Mouse (Mus musculus) gastrocnemius, adult 2 months (tissue): ENCODE data around the gene Map6. TPM values are rescaled to one million over a fixed set of nuclear protein-coding genes. Genes with fewer than 3 reads are reported as not detected.

Experiments
- DNase-seq: peaks from one replicate; pipeline ENCODE4 v3.0.0; 2022
- H3K27ac ChIP-seq: fragments of 200-600 bp; 2 replicates; pipeline ENCODE4 v1.8.1; 2022; ENCODE audit warnings: mild to moderate bottlenecking
- H3K4me3 ChIP-seq: fragments of 200-600 bp; 2 replicates; pipeline ENCODE4 v1.8.1; 2022; ENCODE audit warnings: mild to moderate bottlenecking, moderate library complexity
- CTCF ChIP-seq: fragments of 200-600 bp; IDR thresholded peaks from 2 replicates; pipeline ENCODE4 v1.8.1; 2022; ENCODE audit warnings: antibody characterized with exemption, mild to moderate bottlenecking, moderate library complexity
- intact Hi-C: fragments of 180-260 bp; cut with DNase I; formaldehyde crosslinking; loops from one replicate; pipeline ENCODE4 v1.15.1; 2025
- total RNA-seq, 2 experiments: library from RNA; stranded (reverse); gene quantifications; 2 replicates each; pipeline ENCODE4 v1.2.3; 2021

Gene Map6
- total RNA-seq, 2 experiments from 2014 or later, result 2.6 to 5.2 TPM

DNA sequence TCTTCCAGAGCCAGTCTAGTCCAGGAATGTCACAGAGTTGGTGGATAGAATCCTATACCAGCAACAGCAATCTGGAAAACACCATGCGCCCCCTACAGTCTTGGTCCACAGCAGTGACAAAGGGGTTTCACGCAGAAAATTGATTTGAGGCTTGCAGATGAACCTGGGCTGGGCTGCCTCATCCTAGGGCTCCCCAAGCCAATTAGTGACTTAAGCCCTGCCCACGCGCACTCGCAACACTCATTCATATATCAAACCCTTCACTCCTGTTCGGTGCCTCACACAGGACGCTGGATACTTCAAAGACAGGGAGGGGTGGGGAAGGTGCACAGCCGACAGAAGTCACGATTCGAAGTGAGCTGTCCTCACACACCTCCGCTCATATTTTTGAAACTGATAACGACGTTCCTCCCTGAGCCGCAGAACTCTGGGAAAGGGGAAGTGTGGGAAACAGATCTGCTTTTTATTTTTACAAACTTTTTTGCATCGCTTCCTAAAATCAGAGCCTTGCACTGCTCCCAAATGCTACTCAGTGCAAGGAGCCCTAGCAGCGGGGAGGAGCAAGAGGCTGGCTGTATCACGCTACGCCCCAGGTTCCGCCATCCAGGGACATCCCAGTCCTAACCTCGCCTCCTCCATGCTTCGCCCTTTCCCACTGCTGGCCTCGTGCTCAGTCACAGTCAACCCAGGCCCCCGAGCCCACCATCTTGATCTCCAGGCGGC is 113.4 kb downstream of the Map6 start:
- DNase-seq, result no peak
- peak; percentile 25; the same call in 1 of the 2 replicates for TF ChIP-seq CTCF
- peak overlapping the region; percentile 78 for H3K27ac ChIP-seq
- intact Hi-C loops, result loop anchor here (5.0 kb wide), 1 partner anchor 37 kb away; no protein-coding TSS in a partner anchor
- peak overlapping the region; percentile 92 for H3K4me3 ChIP-seq

DNA sequence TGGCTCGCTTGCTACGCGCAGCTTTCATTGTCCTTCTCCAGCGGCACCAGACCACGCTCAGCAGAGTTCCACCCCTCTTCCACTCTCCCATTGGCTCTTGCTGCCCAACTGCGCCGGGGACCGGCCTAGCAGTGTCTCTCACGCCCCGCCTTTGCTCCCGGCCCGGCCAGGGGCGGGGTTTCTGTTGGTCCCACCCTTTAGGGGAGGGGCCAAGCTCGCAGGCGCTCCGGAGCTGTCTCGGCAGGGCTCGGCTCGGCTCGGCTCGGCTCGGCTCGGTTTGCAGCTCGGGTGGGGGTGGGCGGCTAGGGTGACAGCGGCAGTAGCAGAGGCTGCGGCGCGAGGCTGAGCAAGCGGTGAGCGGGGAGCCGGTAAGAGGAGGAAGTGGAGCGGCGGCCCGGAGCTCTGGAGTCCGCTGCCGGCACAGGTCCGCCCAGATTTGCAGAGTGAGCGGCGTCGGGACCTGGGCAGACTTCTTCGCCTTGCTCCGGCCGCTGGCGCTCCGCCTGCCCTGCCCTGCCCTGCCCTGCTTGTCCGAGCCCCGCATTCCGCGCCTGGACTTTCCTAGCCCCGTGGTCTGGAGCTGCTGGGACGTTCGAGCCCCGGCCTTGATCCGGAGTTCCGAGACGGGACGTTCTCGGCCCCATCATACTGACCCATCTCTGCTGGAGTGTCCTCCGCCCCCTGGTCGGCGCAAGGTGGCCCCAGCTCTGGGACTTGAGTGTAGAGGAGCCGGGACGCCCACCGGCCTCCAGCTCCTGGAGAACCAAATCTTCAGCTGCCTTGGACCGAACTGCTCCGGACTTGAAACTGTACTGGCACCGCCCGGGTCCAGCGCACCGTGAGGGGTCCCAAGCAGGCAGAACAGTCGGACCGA is 114.2 kb downstream of the Map6 start, which contains the start of gene Gdpd5:
TSS of gene Gdpd5 (plus strand) at position 201 of the 874 bp plus-strand sequence.
- intact Hi-C loops, result loop anchor here (5.0 kb wide), 1 partner anchor 36 kb away; no protein-coding TSS in a partner anchor

DNA sequence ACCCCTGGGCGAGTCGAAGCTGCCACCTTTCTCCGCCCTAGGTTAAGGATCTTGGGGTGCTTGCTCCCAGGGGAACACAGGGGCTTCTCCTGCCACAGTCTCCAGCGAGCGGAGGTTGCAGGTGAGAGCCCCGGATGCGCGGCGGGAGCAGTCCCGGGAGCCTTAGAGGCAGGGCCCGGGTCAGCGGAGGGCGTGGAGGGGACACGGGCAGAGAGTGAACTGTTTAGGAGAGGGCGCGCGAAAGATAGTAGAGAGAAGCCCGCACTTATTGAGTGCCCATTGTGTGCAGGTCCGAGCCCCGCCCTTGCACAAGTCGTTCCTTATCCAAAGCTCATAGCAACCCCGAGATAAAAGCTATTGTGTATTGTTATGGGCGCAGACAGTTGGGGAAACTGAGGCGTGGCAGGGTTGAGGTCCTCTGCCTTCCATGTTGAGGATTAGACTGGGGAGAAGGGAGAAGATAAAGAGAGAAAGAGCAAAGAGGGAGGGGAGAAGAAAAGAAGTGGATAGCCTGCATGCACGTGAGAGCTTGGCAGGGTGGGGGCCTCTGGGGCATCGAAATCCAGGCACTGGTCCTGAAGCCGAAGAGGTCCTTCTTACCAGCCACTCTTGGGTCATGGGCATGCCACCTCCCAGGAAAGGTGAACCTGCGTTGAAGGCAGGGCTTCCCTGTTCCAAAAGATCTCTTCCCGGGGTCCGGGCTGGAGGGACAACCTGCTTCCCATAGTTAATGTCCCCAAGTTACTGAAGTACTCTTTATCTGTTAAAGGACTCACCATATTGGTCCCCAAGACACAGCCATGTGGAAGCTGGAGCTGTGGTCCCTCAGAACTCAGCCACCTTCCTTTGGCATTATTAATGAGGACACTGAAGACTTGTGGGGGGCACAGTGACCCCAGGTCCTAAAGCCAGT is 115.1 kb downstream of the Map6 start:
- H3K4me3 ChIP-seq, result peak overlapping the region; percentile 92
- peak overlapping the region; percentile 91 for H3K27ac ChIP-seq
- no peak for TF ChIP-seq CTCF
- peak; percentile 42 for DNase-seq
- intact Hi-C loops, result loop anchor here (5.0 kb wide), 1 partner anchor 35 kb away; no protein-coding TSS in a partner anchor

More for the DNA sequence above, 114.2 kb downstream of the Map6 start, which contains the start of gene Gdpd5:
- H3K4me3 ChIP-seq, result peak within 1 kb of the TSS; percentile 92
- peak within 1 kb of the TSS; percentile 91 for H3K27ac ChIP-seq
- DNase-seq, result peak; percentile 99
- TF ChIP-seq CTCF, result no peak

DNA sequence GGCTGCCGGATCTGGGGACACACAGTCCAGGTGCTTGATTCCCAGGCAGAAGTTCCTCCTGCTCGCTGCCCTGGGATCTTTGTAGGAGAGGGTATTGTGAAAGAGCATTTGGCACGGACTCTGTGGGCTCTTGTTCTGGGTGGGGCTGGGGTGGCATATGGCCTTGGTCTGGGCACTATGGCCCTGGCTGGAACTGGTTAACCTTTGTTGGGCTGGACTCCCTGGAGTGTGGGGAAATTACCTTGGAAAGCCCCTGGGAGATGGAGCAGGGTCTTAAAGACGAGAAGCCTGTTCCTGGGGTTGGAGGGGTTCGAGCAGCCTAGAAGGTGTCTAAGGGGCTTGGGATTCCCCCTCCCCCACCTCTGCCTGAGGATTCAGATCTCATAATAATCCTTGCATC is 116.0 kb downstream of the Map6 start:
- Histone ChIP-seq H3K4me3 (peak overlapping the region; percentile 92), H3K27ac (peak overlapping the region; percentile 91)
- intact Hi-C loops, result loop anchor here (5.0 kb wide), 1 partner anchor 34 kb away; no protein-coding TSS in a partner anchor
- TF ChIP-seq CTCF, result no peak
- DNase-seq, result no peak

DNA sequence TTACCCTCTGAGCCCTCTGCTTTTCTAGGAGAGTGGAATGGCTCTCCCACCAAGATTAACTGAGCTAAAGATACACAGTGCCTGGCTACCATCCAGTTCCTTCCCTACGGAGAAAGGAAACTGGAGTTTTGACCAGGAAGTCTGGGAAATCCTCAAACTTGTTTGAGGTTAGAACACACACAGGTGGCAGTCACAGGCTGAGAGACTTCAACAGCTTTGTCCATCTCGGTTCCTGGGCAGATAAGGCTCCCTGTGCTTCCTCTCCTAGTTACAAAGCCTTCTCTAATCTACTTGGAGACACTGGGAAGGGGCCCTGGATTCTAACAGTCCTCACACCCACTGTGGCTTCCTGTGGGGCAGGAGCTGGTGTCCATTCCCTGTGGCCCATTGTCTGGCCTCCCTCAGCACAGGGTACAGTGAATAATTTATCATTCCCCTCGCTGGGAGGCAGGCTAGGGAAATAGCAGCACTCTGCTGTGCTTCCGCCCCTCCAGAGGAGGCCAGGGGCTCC is 116.9 kb downstream of the Map6 start:
- H3K4me3 ChIP-seq, result peak overlapping the region; percentile 92
- peak overlapping the region; percentile 91 for H3K27ac ChIP-seq
- intact Hi-C loops, result loop anchor here (5.0 kb wide), 1 partner anchor 33 kb away; no protein-coding TSS in a partner anchor
- DNase-seq, result no peak
- TF ChIP-seq CTCF, result no peak; the same call in 1 of the 2 replicates

DNA sequence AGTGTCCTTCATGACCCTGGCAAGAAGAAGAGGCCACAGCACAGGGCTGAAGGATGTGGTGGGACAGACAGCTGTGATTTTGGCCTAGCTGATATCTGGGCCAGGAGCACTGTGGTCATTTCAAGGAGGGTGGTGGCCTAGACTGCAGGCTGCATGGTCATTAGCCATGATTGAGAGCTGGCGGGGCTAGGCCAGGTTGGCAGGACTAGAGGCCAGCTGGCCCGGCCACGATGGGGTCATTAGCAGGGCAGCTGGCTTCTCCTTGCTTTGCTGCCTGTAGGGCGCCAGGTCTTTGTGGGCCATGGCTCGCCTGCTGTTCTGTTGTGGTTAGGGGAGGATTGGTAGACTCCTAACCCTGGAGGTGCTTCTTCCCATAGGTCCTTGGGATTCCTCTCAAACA is 118.8 kb downstream of the Map6 start:
- H3K27ac ChIP-seq, result peak overlapping the region; percentile 35
- intact Hi-C loops, result no loop called here
- H3K4me3 ChIP-seq, result no peak overlapping the region
- DNase-seq, result peak; percentile 87
- no peak for TF ChIP-seq CTCF

Other genes with a start within 250 kb of the Map6 start
- 1 to 10 TPM; 8.6 to 9.2 TPM for gene Uvrag, start 126.3 kb upstream of the Map6 start, total RNA-seq
- 10 to 100 TPM; 32.9 to 69.4 TPM for gene Dgat2, start 84.7 kb upstream of the Map6 start, total RNA-seq
- gene Mogat2, start 28.8 kb upstream of the Map6 start, total RNA-seq, result not detected
- 100 to 1,000 TPM in 1 of 2 experiments, 10 to 100 TPM in 1; 47.0 to 124 TPM for gene Serpinh1, start 85.8 kb downstream of the Map6 start, total RNA-seq
- 1 to 10 TPM; 5.4 to 6.7 TPM for gene Gdpd5, start 114.0 kb downstream of the Map6 start, total RNA-seq
- not detected for gene Klhl35, start 198.6 kb downstream of the Map6 start, total RNA-seq
- 100 to 1,000 TPM; 242 to 287 TPM for gene Rps3, start 216.3 kb downstream of the Map6 start, total RNA-seq